Mouse (Mus musculus): Measurements from ENCODE around the gene Abhd12b. TPM values are rescaled to one million over a fixed set of nuclear protein-coding genes. Genes with fewer than 3 reads are reported as not detected.

Abhd12b gene
- total and polyA plus RNA-seq, 3 experiments: 0.23 TPM; not detected in 2

GRCm38 (mm10) chr12:70213601-70214000, 59.7 kb downstream of the Abhd12b start:
- H3K79me2 ChIP-seq (replicated peaks; ENCODE audit: control insufficient read depth, extremely low read depth, insufficient read depth, poor library complexity, severe bottlenecking): no peaks in the 10 kb centered on the region
- H3K9me3 ChIP-seq (replicated peaks; ENCODE audit: low read length): no peaks in the 10 kb centered on the region
- TF ChIP-seq JUN (IDR thresholded peaks at IDR 0.05; ENCODE audit: insufficient read depth, low read depth, low read length) (no peak), JUND (conservative IDR thresholded peaks at IDR 0.05; ENCODE audit: low read depth, low read length) (no peak), ZC3H11A (IDR thresholded peaks at IDR 0.05; ENCODE audit: low read depth, low read length) (no peak), IRF4 (IDR thresholded peaks at IDR 0.05; ENCODE audit: low read depth, low read length) (no peak), SMC3 (IDR thresholded peaks at IDR 0.05; ENCODE audit: low read depth, low read length) (no peak), MAX (IDR thresholded peaks at IDR 0.05; ENCODE audit: low read length) (no peak), ELF1 (IDR thresholded peaks at IDR 0.05; ENCODE audit: low read depth, low read length) (no peak)
- no peak overlapping the region for H3K27ac ChIP-seq (ENCODE audit: insufficient read depth, low read depth)
- no peak for DNase-seq (ENCODE audit: extremely low read depth)
- no peak overlapping the region for H3K4me3 ChIP-seq (replicated peaks in 1 of 3; ENCODE audit: low read depth in 2 of 3, low read length in 2 of 3, poor library complexity in 1 of 3)
- H3K9ac ChIP-seq (ENCODE audit: insufficient read depth, low read depth): no peak overlapping the region
- H3K27me3 ChIP-seq (replicated peaks): no peaks in the 10 kb centered on the region
- in situ Hi-C loops (cut with MboI; ENCODE audit: low pct_ligation_motif_present, low pct_unique_long_range_greater_than_20kb, low sequenced_read_pairs): no loop called here
- dilution Hi-C loops (cut with MboI; ENCODE audit: extremely low pct_ligation_motif_present, extremely low pct_unique_long_range_greater_than_20kb, low sequenced_read_pairs): no loop called here
- peaks cover 0 to 3% of the 10 kb centered on the region in 2 experiments; a peak in 1 of 4 replicates for H3K4me1 ChIP-seq (ENCODE audit: control insufficient read depth in 1 of 2, insufficient read depth in 2 of 2)
- H3K4me2 ChIP-seq (ENCODE audit: insufficient read depth, low read depth, poor library complexity, severe bottlenecking): no peak overlapping the region
- no peaks in the 10 kb centered on the region for H3K36me3 ChIP-seq (replicated peaks in 1 of 2; ENCODE audit: control insufficient read depth in 1 of 2, insufficient read depth in 1 of 2, low read length in 1 of 2)

- in situ Hi-C loops (cut with MboI; ENCODE audit: low pct_ligation_motif_present, low pct_unique_long_range_greater_than_20kb, low sequenced_read_pairs) (no loop called here), dilution Hi-C loops (cut with MboI; ENCODE audit: extremely low pct_ligation_motif_present, extremely low pct_unique_long_range_greater_than_20kb, low sequenced_read_pairs) (no loop called here)
- H3K4me1 ChIP-seq (ENCODE audit: control insufficient read depth in 1 of 2, insufficient read depth in 2 of 2): peaks cover 0 to 8% of the 10 kb centered on the region in 2 experiments; a peak in 2 of 4 replicates
- DNase-seq (ENCODE audit: extremely low read depth): peak; percentile 6
- no peak overlapping the region for H3K4me2 ChIP-seq (ENCODE audit: insufficient read depth, low read depth, poor library complexity, severe bottlenecking)
- no peaks in the 10 kb centered on the region for H3K27me3 ChIP-seq (replicated peaks)
- no peak overlapping the region for H3K27ac ChIP-seq (ENCODE audit: insufficient read depth, low read depth)
- H3K79me2 ChIP-seq (replicated peaks; ENCODE audit: control insufficient read depth, extremely low read depth, insufficient read depth, poor library complexity, severe bottlenecking): no peaks in the 10 kb centered on the region
- H3K36me3 ChIP-seq (replicated peaks in 1 of 2; ENCODE audit: control insufficient read depth in 1 of 2, insufficient read depth in 1 of 2, low read length in 1 of 2): no peaks in the 10 kb centered on the region
- H3K9ac ChIP-seq (ENCODE audit: insufficient read depth, low read depth): no peak overlapping the region
- no peak for TF ChIP-seq RCOR1 (conservative IDR thresholded peaks at IDR 0.05; ENCODE audit: low read depth, low read length)
- TF ChIP-seq USF1 (IDR thresholded peaks at IDR 0.05; ENCODE audit: low read depth, low read length): no peak
- no peak for TF ChIP-seq HCFC1 (IDR thresholded peaks at IDR 0.05; ENCODE audit: low read depth, low read length)
- no peak for TF ChIP-seq ETS1 (conservative IDR thresholded peaks at IDR 0.05; ENCODE audit: low read depth, low read length)
- TF ChIP-seq EP300 (IDR thresholded peaks at IDR 0.05; ENCODE audit: low read length): no peak
- TF ChIP-seq E2F4 (IDR thresholded peaks at IDR 0.05; ENCODE audit: insufficient replicate concordance, low read depth, low read length): no peak
- no peak for TF ChIP-seq CTCF (conservative IDR thresholded peaks at IDR 0.05 in 1 of 2, IDR thresholded peaks at IDR 0.05 in 1 of 2; ENCODE audit: low read depth in 2 of 2, low read length in 2 of 2)
- TF ChIP-seq CHD1 (IDR thresholded peaks at IDR 0.05; ENCODE audit: low read depth, low read length): no peak
- no peak for TF ChIP-seq CHD2 (IDR thresholded peaks at IDR 0.05; ENCODE audit: low read length)
- no peak for TF ChIP-seq ZC3H11A (IDR thresholded peaks at IDR 0.05; ENCODE audit: low read depth, low read length)
- no peak for TF ChIP-seq MAZ (IDR thresholded peaks at IDR 0.05; ENCODE audit: low read depth, low read length)
- no peak for TF ChIP-seq POLR2AphosphoS2 (IDR thresholded peaks at IDR 0.05; ENCODE audit: low read depth, low read length)
- no peak for TF ChIP-seq NELFE (IDR thresholded peaks at IDR 0.05; ENCODE audit: low read depth, low read length)
- no peak for TF ChIP-seq NRF1 (IDR thresholded peaks at IDR 0.05; ENCODE audit: low read depth, low read length)
- TF ChIP-seq MAFK (IDR thresholded peaks at IDR 0.05; ENCODE audit: insufficient replicate concordance, low read length): no peak
- no peak for TF ChIP-seq ZNF384 (IDR thresholded peaks at IDR 0.05; ENCODE audit: low read depth, low read length)
- H3K4me3 ChIP-seq (replicated peaks in 1 of 3; ENCODE audit: low read depth in 2 of 3, low read length in 2 of 3, poor library complexity in 1 of 3): no peak overlapping the region
- no peaks in the 10 kb centered on the region for H3K9me3 ChIP-seq (replicated peaks; ENCODE audit: low read length)
Observed at GRCm38 (mm10) chr12:70214281-70214680, 60.3 kb downstream of the Abhd12b start.

Data from CH12.LX (cell line).